Mouse (Mus musculus) B cell, adult 67 days (primary cell): ENCODE measurements around the gene Ccdc89. TPM values are rescaled to one million over a fixed set of nuclear protein-coding genes. Genes with fewer than 3 reads are reported as not detected.

ENCODE experiments used
- total RNA-seq, 2 experiments: library from RNA; stranded (reverse); gene quantifications; 4 replicates each; pipeline ENCODE4 v1.2.4; 2023

The Ccdc89 gene
- total RNA-seq = not detected

GRCm38 (mm10) chr7:90426020-90427001 is at the start of gene Ccdc89:
Gene Ccdc89 (plus strand): TSS chr7:90426577.

GRCm38 (mm10) chr7:90442518-90443080 is 16.2 kb downstream of the Ccdc89 start, which contains the start of gene Crebzf:
Gene Crebzf (plus strand): TSS chr7:90442729.

GRCm38 (mm10) chr7:90456845-90457468 is 30.6 kb downstream of the Ccdc89 start, which contains the start of gene Tmem126a:
Gene Tmem126a (minus strand): TSS chr7:90457229.

GRCm38 (mm10) chr7:90475793-90476312 is 49.5 kb downstream of the Ccdc89 start, which contains the start of gene Tmem126b:
Gene Tmem126b (minus strand): TSS chr7:90476001.

GRCm38 (mm10) chr7:90476313-90477245 is 50.2 kb downstream of the Ccdc89 start, which contains the start of gene Dlg2:
Gene Dlg2 (plus strand): TSS chr7:90476672.

Other genes starting within 250 kb of the Ccdc89 start
- gene Ccdc83, start 160.8 kb upstream of the Ccdc89 start, total RNA-seq = not detected
- gene Sytl2, start 124.3 kb upstream of the Ccdc89 start, total RNA-seq = 1 to 10 TPM; 1.3 to 1.6 TPM
- 100 to 1,000 TPM; 120 to 136 TPM for gene Crebzf, start 16.2 kb downstream of the Ccdc89 start, total RNA-seq
- gene Tmem126a, start 30.7 kb downstream of the Ccdc89 start, total RNA-seq = 10 to 100 TPM; 27.5 to 31.3 TPM
- 1 to 10 TPM; 7.1 to 9.3 TPM for gene Tmem126b, start 49.4 kb downstream of the Ccdc89 start, total RNA-seq
- gene Dlg2, start 50.1 kb downstream of the Ccdc89 start, total RNA-seq = not detected